Mouse (Mus musculus): Measurements from ENCODE around the gene 6030408B16Rik. TPM values are rescaled to one million over a fixed set of nuclear protein-coding genes. Genes with fewer than 3 reads are reported as not detected.

Gene 6030408B16Rik
- total and polyA plus RNA-seq, 2 experiments from 2014 or later, result 0.22 TPM; not detected in 1

GRCm38 (mm10) chr15:101260874-101261622 lies 32.0 kb upstream of the 6030408B16Rik start:
- Histone ChIP-seq H3K4me1 (ENCODE audit: insufficient read depth, low read length) (peaks cover 6% of the 10 kb centered on the region; the same call in 1 of the 2 replicates), H3K27me3 (ENCODE audit: insufficient read depth, low read length) (peaks cover 7% of the 10 kb centered on the region; the same call in 1 of the 2 replicates), H3K27ac (ENCODE audit: low read depth, low read length) (no peak overlapping the region), H3K36me3 (ENCODE audit: insufficient read depth, low read length) (0 out of 2 replicates have a peak, but pooled peaks cover 3% of the 10 kb centered on the region), H3K4me2 (ENCODE audit: low read depth, low read length, poor library complexity, severe bottlenecking) (no peak overlapping the region), H3K4me3 (ENCODE audit: low read depth, low read length) (no peak overlapping the region), H3K9ac (replicated peaks; ENCODE audit: low read length, poor library complexity, severe bottlenecking) (no peak overlapping the region), H3K9me3 (ENCODE audit: low read length) (no peaks in the 10 kb centered on the region)
- WGBS, result 67% methylated on average over 13 of the region's 13 CpGs
- DNase-seq (ENCODE audit: low spot score) (no peak), ATAC-seq (ENCODE audit: low FRiP score) (no peak)
- no peak for TF ChIP-seq CTCF (IDR thresholded peaks at IDR 0.05)

GRCm38 (mm10) chr15:101262502-101262901 lies 30.5 kb upstream of the 6030408B16Rik start:
- TF ChIP-seq CTCF (IDR thresholded peaks at IDR 0.05), result no peak
- Histone ChIP-seq H3K9me3 (ENCODE audit: low read length) (no peaks in the 10 kb centered on the region), H3K4me2 (ENCODE audit: low read depth, low read length, poor library complexity, severe bottlenecking) (no peak overlapping the region), H3K9ac (replicated peaks; ENCODE audit: low read length, poor library complexity, severe bottlenecking) (no peak overlapping the region), H3K27me3 (ENCODE audit: insufficient read depth, low read length) (peaks cover 7% of the 10 kb centered on the region; the same call in 1 of the 2 replicates), H3K4me3 (ENCODE audit: low read depth, low read length) (no peak overlapping the region), H3K36me3 (ENCODE audit: insufficient read depth, low read length) (0 out of 2 replicates have a peak, but pooled peaks cover 3% of the 10 kb centered on the region), H3K27ac (ENCODE audit: low read depth, low read length) (no peak overlapping the region), H3K4me1 (ENCODE audit: insufficient read depth, low read length) (peaks cover 8% of the 10 kb centered on the region; the same call in 1 of the 2 replicates)
- no peak for ATAC-seq (ENCODE audit: low FRiP score)
- WGBS, result 65% methylated on average over 5 of the region's 5 CpGs
- DNase-seq (ENCODE audit: low spot score), result no peak

- DNase-seq (ENCODE audit: low spot score), result peak; percentile 74
- Histone ChIP-seq H3K36me3 (ENCODE audit: insufficient read depth, low read length) (peaks cover 15% of the 10 kb centered on the region), H3K4me3 (ENCODE audit: low read depth, low read length) (peak overlapping the region; percentile 50), H3K4me2 (ENCODE audit: low read depth, low read length, poor library complexity, severe bottlenecking) (peak overlapping the region; percentile 92), H3K27ac (ENCODE audit: low read depth, low read length) (no peak overlapping the region), H3K9ac (replicated peaks; ENCODE audit: low read length, poor library complexity, severe bottlenecking) (peak overlapping the region; percentile 55), H3K4me1 (ENCODE audit: insufficient read depth, low read length) (peaks cover 8% of the 10 kb centered on the region; the same call in 1 of the 2 replicates), H3K27me3 (ENCODE audit: insufficient read depth, low read length) (peaks cover 7% of the 10 kb centered on the region; the same call in 1 of the 2 replicates), H3K9me3 (ENCODE audit: low read length) (no peaks in the 10 kb centered on the region)
- peak; percentile 75 for ATAC-seq (ENCODE audit: low FRiP score)
- 1% methylated on average over 56 of the region's 57 CpGs for WGBS
- TF ChIP-seq CTCF (IDR thresholded peaks at IDR 0.05), result no peak; the same call in 1 of the 2 replicates
These were observed 26.7 kb upstream of the 6030408B16Rik start for GRCm38 (mm10) chr15:101266132-101266963.

GRCm38 (mm10) chr15:101267053-101268032 lies 25.7 kb upstream of the 6030408B16Rik start:
- H3K36me3 ChIP-seq (ENCODE audit: insufficient read depth, low read length), result peaks cover 24% of the 10 kb centered on the region
- H3K27ac ChIP-seq (ENCODE audit: low read depth, low read length), result no peak overlapping the region
- TF ChIP-seq CTCF (IDR thresholded peaks at IDR 0.05), result no peak
- peak overlapping the region; percentile 50 for H3K4me3 ChIP-seq (ENCODE audit: low read depth, low read length)
- no peak overlapping the region for H3K9ac ChIP-seq (replicated peaks; ENCODE audit: low read length, poor library complexity, severe bottlenecking)
- peaks cover 8% of the 10 kb centered on the region; the same call in 1 of the 2 replicates for H3K4me1 ChIP-seq (ENCODE audit: insufficient read depth, low read length)
- H3K9me3 ChIP-seq (ENCODE audit: low read length), result no peaks in the 10 kb centered on the region
- H3K4me2 ChIP-seq (ENCODE audit: low read depth, low read length, poor library complexity, severe bottlenecking), result peak overlapping the region; percentile 92
- DNase-seq (ENCODE audit: low spot score) (no peak), ATAC-seq (ENCODE audit: low FRiP score) (no peak)
- 7% methylated on average over 24 of the region's 25 CpGs for WGBS
- H3K27me3 ChIP-seq (ENCODE audit: insufficient read depth, low read length), result peaks cover 7% of the 10 kb centered on the region; the same call in 1 of the 2 replicates
